Mouse (Mus musculus) forebrain, postnatal 0 days (tissue): ENCODE measurements around the gene Zfp710. TPM values are rescaled to one million over a fixed set of nuclear protein-coding genes. Genes with fewer than 3 reads are reported as not detected.

Experiments used
- ATAC-seq: fragments of 200-750 bp; cut with Nextera tagmentation; 2 replicates; pipeline ENCODE4 v1.8.0; 2017; ENCODE audit warnings: mild to moderate bottlenecking, moderate library complexity
- DNase-seq: peaks from one replicate; pipeline ENCODE4 v3.0.0-alpha.2; 2015
- H3K27ac ChIP-seq: fragments of 300-500 bp; sonication (generic); 2 replicates; pipeline ENCODE4 v1.5.1; 2014; ENCODE audit warnings: low read depth, mild to moderate bottlenecking, antibody characterized with exemption, low read length, moderate library complexity, mixed read lengths
- H3K27me3 ChIP-seq: fragments of 300-500 bp; sonication (generic); 2 replicates; pipeline ENCODE4 v1.6.1; 2014; ENCODE audit warnings: mild to moderate bottlenecking, low read length, mixed read lengths; ENCODE audit not compliant: insufficient read depth
- H3K36me3 ChIP-seq: fragments of 300-500 bp; sonication (generic); 2 replicates; pipeline ENCODE4 v1.6.1; 2014; ENCODE audit warnings: mild to moderate bottlenecking, moderate library complexity; ENCODE audit not compliant: insufficient read depth
- H3K4me1 ChIP-seq: fragments of 300-500 bp; sonication (generic); 2 replicates; pipeline ENCODE4 v1.6.1; 2014; ENCODE audit warnings: antibody characterized with exemption; ENCODE audit not compliant: insufficient read depth
- H3K4me2 ChIP-seq: fragments of 300-500 bp; sonication (generic); 2 replicates; pipeline ENCODE4 v1.6.1; 2014; ENCODE audit warnings: low read depth, mild to moderate bottlenecking, moderate library complexity
- H3K4me3 ChIP-seq: fragments of 300-500 bp; sonication (generic); 2 replicates; pipeline ENCODE4 v1.5.1; 2014; ENCODE audit warnings: low read depth, low read length, mixed read lengths
- H3K9ac ChIP-seq: fragments of 300-500 bp; sonication (generic); 2 replicates; pipeline ENCODE4 v1.6.1; 2014; ENCODE audit warnings: mild to moderate bottlenecking
- H3K9me3 ChIP-seq: fragments of 300-500 bp; sonication (generic); 2 replicates; pipeline ENCODE4 v1.6.1; 2016; ENCODE audit warnings: low read length
- CTCF ChIP-seq: sonication (generic); IDR thresholded peaks from 2 replicates; pipeline ENCODE4 v1.5.1; 2016; ENCODE audit warnings: antibody characterized with exemption, control low read depth, low read depth
- WGBS: fragments of 180-500 bp; shearing (Covaris S2); extraction: QIAGEN DNeasy Blood & Tissue Kit; methylation state at CpG from one replicate; pipeline ENCODE4 v1.1.7; 2014; 5-methylcytosine and 5-hydroxymethylcytosine counted together
- polyA plus RNA-seq: library from polyadenylated mRNA; unstranded; fragments of >200 nt; fragmentation: Nextera tagmentation; extraction: Ambion mirVana; gene quantifications from 2 replicates; pipeline ENCODE4 v1.2.1, GENCODE M21; 2015
- total RNA-seq: library from RNA; depleted of rRNA; stranded (reverse); fragments of >200 nt; gene quantifications from 2 replicates; pipeline ENCODE4 v1.2.3, GENCODE M21; 2014

Zfp710 gene
- total and polyA plus RNA-seq, 2 experiments from 2014 or later: 12.3 to 30.6 TPM

DNA sequence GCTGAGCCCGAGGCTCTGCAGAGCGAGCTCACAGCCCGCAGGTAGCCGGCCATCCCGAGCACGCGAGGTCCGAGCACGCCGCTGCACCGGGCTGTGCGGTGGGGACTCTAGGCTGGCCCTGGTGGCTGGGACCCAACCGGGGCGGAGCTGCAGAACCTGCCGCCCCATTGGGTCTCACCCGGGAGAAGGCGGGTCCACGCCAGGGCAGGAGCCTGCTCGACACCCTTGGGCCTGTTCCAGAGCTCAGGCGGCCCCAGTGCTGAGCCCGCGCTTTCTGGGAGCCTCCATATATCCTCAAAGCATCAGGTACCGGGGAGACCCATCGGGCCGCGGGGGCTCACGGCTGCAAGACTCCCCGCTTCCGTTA is 90.6 kb downstream of the Zfp710 start, which contains the start of gene Idh2:
Idh2 (minus strand) TSS at position 169 of the 367 bp plus-strand sequence.
- peak within 1 kb of the TSS; percentile 81 for H3K4me3 ChIP-seq
- ATAC-seq (peak; percentile 96), DNase-seq (peak; percentile 93)
- peak within 1 kb of the TSS; percentile 98 for H3K27ac ChIP-seq
- no peaks in the 10 kb centered on the region for H3K36me3 ChIP-seq
- no peaks in the 10 kb centered on the region for H3K27me3 ChIP-seq
- H3K4me1 ChIP-seq: peaks cover 3% of the 10 kb centered on the region; the same call in 1 of the 2 replicates
- TF ChIP-seq CTCF: no peak
- H3K9ac ChIP-seq: peak within 1 kb of the TSS; percentile 97
- H3K9me3 ChIP-seq: no peaks in the 10 kb centered on the region
- 2% methylated on average over 27 of the region's 29 CpGs for WGBS
- peak within 1 kb of the TSS; percentile 83 for H3K4me2 ChIP-seq

DNA sequence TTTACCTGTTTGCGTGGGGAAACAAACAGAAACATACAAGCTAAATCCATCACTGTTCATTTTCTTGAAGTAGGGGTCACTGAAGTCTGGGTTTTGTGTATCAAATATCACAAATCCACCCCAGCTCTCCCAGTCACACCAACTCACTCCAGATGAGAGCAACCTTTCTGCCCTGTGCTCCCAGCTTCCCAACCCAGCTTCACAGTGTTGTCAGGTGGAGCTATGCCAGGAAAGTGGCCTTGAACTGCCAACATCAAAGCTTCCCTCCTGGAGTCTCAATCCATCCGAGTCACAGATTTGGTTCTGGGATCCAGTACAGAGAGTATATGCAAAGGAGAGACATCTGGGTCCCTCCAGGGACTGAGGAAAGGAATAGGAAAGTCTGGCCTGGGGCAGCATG is 91.5 kb downstream of the Zfp710 start:
- DNase-seq: no peak
- TF ChIP-seq CTCF: no peak
- no peak for ATAC-seq

DNA sequence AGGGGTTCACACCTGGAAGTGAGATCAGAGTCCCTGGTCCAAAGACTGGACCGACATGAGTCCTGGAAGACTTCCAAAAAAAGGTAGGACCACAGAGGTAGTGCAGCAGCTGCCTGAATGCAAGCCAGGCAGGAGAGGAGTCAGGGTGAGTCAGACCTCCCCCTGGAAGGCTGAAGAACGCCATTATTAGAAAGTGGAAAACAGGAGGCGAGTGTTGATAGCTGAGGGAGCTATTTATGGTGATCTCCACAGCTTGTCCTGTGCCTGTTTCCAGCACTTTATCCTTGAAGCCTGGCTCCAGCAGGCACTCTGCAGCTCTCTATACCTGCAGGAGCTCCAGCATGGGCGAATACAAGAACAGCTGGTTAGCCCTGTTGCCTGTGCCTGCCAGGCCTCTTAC is 94.6 kb downstream of the Zfp710 start:
- Histone ChIP-seq H3K9me3 (no peaks in the 10 kb centered on the region), H3K27ac (no peak overlapping the region), H3K27me3 (no peaks in the 10 kb centered on the region), H3K36me3 (no peaks in the 10 kb centered on the region), H3K4me3 (no peak overlapping the region), H3K4me2 (no peak overlapping the region), H3K9ac (no peak overlapping the region), H3K4me1 (no peaks in the 10 kb centered on the region)
- TF ChIP-seq CTCF: no peak
- ATAC-seq: no peak
- DNase-seq: no peak
- 80% methylated on average over 4 of the region's 4 CpGs for WGBS

More for the DNA sequence above, 91.5 kb downstream of the Zfp710 start:
- WGBS: 65% methylated on average over 2 of the region's 2 CpGs
- Histone ChIP-seq H3K27me3 (no peaks in the 10 kb centered on the region), H3K4me3 (no peak overlapping the region), H3K36me3 (no peaks in the 10 kb centered on the region), H3K27ac (no peak overlapping the region), H3K9ac (peak overlapping the region; percentile 97; the same call in 1 of the 2 replicates), H3K4me1 (peaks cover 3% of the 10 kb centered on the region; the same call in 1 of the 2 replicates), H3K4me2 (peak overlapping the region; percentile 83), H3K9me3 (no peaks in the 10 kb centered on the region)

DNA sequence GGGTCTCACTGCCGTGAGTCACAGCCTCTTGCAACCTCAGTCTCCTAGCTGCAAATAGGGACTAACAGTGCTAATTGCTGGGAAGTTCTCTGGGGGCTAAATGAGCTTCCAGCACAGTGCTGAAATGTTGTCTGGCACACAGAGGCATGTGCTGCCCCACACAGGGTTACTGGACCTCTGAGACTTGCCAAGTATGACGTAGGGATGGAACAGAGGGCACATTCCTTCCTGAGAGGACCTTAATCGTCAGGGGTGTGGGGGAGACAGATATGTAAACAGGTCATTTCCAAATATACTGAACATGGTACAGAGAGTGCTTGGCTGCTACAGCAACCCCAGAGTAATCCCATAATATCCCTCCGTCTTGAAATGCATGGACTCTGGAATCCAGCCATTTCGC is 96.5 kb downstream of the Zfp710 start:
- Histone ChIP-seq H3K9me3 (no peaks in the 10 kb centered on the region), H3K27ac (no peak overlapping the region), H3K4me2 (no peak overlapping the region), H3K27me3 (no peaks in the 10 kb centered on the region), H3K4me1 (no peaks in the 10 kb centered on the region), H3K4me3 (no peak overlapping the region), H3K9ac (no peak overlapping the region), H3K36me3 (no peaks in the 10 kb centered on the region)
- no peak for ATAC-seq
- no peak for TF ChIP-seq CTCF
- 65% methylated on average over 5 of the region's 5 CpGs for WGBS
- DNase-seq: no peak

DNA sequence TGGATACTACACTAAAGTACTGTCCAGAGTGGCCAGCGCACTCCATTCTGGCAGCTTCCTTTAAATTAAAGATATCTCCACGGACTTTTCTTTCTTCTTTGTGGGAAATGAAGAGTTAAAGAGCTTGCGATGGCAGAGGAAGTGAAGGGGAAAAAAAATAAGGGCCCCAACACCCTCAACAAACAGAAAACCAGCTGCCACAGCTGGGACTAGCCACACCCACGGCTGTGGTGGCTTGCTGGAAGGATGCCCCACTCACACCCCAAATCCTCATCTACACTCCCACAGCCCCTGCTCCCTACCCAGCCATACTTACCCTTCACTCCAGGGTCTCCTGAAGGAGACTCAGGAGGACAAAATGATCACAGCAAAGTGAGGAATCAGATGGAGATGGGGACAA is 98.5 kb downstream of the Zfp710 start:
- WGBS: 60% methylated on average over 4 of the region's 4 CpGs
- no peaks in the 10 kb centered on the region for H3K9me3 ChIP-seq

DNA sequence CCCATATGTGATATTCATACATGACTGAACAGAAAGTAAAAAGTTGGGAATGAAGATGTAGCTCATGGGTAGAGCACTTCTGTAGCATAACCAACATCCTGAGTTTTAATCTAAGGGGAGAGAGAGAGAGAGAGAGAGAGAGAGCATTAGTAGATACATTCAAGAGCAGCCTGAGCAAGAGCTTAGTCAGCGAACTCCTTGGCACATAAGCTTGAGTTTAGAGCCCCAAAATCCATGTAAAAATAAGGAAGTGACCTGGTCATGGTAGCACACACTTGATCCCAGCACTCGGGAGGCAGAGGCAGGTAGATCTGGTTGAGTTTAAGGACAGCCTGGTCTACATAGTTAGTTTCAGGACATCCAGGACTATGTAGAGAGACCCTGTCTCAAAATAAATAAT is 99.1 kb downstream of the Zfp710 start:
- DNase-seq: no peak
- Histone ChIP-seq H3K4me3 (no peak overlapping the region), H3K27me3 (no peaks in the 10 kb centered on the region), H3K4me1 (no peaks in the 10 kb centered on the region), H3K27ac (no peak overlapping the region), H3K36me3 (no peaks in the 10 kb centered on the region), H3K4me2 (no peak overlapping the region), H3K9me3 (no peaks in the 10 kb centered on the region), H3K9ac (no peak overlapping the region)
- ATAC-seq: no peak
- 90% methylated on average over 2 of the region's 2 CpGs for WGBS
- no peak for TF ChIP-seq CTCF

More for the DNA sequence above, 98.5 kb downstream of the Zfp710 start:
- no peak for TF ChIP-seq CTCF
- DNase-seq (no peak), ATAC-seq (no peak)
- H3K9ac ChIP-seq: no peak overlapping the region
- H3K27ac ChIP-seq: no peak overlapping the region
- no peaks in the 10 kb centered on the region for H3K36me3 ChIP-seq
- no peak overlapping the region for H3K4me2 ChIP-seq
- H3K4me3 ChIP-seq: no peak overlapping the region
- H3K27me3 ChIP-seq: no peaks in the 10 kb centered on the region
- H3K4me1 ChIP-seq: no peaks in the 10 kb centered on the region

DNA sequence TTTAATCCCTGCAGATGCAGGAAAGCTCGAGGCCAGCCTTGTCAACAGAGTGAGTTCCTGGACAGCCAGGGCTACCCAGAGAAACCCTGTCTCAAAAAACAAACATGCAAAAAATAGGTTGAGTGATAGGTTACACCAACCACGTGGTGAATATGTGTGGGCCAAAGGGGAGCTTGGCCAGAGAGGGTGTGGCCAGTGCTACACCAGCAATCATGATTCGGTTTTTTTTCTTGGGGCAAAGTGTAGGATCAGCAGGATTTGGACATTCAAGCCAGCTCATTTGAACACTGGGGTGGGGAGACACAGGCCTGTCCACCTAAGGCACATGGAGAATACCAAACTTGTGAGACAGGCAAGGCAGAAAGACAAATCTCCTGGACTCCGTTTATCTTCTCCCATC is 104.7 kb downstream of the Zfp710 start:
- WGBS: 65% methylated on average over 4 of the region's 4 CpGs
- no peak overlapping the region for H3K9ac ChIP-seq
- no peak for TF ChIP-seq CTCF
- H3K27me3 ChIP-seq: no peaks in the 10 kb centered on the region
- ATAC-seq (no peak), DNase-seq (no peak)
- no peaks in the 10 kb centered on the region for H3K9me3 ChIP-seq
- H3K36me3 ChIP-seq: no peaks in the 10 kb centered on the region
- no peaks in the 10 kb centered on the region for H3K4me1 ChIP-seq
- no peak overlapping the region for H3K27ac ChIP-seq
- no peak overlapping the region for H3K4me2 ChIP-seq
- no peak overlapping the region for H3K4me3 ChIP-seq
